Mouse (Mus musculus) central nervous system, embryonic 18 days (tissue): Measurements from ENCODE around the gene Olfr545. TPM values are rescaled to one million over a fixed set of nuclear protein-coding genes. Genes with fewer than 3 reads are reported as not detected.

Experiments
- polyA plus RNA-seq: library from polyadenylated mRNA; depleted of rRNA; stranded (reverse); fragments of >200 nt; gene quantifications from 2 replicates; pipeline ENCODE4 v1.2.3, GENCODE M21; 2012; rRNA removed

The Olfr545 gene
- 0.05 TPM in 1 of 2 replicates, not detected in the other for polyA plus RNA-seq

DNA sequence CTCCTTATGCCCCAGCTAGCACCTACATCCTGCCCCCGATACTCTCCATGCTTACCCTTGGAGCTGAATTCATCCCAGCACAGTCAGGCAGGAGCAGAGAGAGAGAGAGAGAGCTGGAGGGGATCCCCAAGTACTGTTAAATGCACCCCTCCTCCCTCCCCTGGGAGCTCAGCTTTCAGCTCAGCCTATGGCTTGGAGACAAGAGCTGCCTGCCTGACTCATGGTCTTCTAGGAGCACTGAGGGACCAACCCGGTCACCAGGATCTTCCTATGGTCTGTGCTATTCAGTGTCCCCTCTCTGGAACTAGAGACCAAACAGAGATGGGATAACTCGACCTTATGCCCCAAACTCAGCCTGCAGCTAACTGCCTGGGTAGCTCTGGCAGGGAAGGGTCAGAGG, at the start of gene Olfr545:
Gene Olfr545 (minus strand): TSS at position 101 of the 400 bp plus-strand sequence.

DNA sequence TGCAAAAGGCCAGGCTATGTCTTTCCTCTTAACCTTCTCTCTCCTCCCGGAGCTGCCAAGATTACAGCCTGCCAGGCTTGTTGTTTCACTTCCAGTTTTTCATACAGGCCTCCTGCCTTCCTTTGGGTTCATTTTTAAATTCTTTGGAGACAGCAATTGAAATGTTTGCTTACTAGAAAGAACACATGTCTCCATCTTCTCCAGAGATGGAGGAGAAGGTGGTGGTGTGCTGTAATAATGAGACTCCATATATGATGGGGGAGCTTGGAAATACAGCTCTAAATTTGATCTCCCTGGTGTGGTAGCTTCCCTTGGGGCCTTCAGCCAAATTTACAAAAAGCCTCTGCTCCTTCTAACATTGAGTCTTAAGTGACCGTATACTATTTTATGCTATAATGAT, 41.2 kb upstream of the Olfr545 start, which contains the start of gene Olfr548-ps1:
Gene Olfr548-ps1 (plus strand): TSS at position 301 of the 400 bp plus-strand sequence.

DNA sequence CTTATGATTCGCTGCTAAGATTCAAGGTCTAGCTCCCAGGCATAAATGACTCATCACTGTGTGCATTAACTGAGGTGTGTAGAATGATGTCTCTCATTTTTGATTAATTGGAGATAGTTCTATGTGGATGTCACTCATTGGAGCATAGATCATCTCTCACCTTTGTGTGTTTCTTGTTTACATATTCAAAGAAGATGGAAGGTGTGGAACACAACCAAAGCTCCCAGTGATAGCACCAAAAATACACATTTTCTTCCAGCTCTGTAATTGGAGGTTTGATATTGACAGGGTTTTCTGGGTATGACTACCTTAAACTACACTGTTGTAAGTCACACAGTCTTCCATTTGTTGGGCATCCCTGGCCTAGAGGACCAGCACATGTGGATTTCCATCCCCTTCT, 35.1 kb upstream of the Olfr545 start, which contains the start of gene Olfr547:
Gene Olfr547 (plus strand): TSS at position 301 of the 400 bp plus-strand sequence.

DNA sequence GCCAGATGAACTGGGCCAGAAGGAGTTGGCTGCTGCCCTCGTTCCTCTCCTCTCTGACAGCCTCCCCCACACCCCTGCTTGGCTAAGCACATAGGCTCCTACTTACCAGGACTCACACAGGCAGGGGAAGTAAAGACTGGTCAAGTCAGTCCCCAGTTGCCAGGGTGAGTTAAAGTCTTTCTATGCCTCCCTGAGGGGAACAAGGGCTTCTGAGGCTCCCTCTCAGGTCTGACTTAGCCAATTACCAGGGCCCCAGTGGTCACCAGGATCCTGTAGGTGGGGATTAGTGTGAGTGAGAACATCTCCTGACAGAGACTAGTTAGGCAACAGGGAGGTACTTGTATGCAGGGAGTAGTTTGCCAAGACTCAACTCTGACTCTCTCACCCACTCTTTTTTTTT, 11.2 kb downstream of the Olfr545 start, which contains the start of gene Olfr544:
Gene Olfr544 (minus strand): TSS at position 153 of the 400 bp plus-strand sequence.

DNA sequence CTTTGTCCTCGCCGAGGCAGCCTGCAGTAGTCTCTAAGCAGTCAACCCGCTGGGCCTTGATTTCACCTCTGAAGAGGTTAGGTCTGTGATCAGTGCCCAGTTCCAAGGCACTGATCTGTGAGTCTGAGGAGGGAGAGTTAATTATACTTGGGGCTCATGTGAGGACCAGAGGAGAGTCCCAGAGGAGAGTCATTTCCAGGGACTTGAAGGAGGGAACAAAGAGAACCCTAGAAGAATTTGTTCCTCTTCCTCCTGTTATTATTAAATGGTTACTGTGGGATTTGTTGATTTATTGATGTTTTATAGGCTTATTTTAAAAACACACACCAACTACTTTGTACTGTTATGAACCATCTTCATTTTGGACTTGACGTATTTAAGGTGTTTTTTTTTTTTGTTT, 17.8 kb downstream of the Olfr545 start, which contains the start of gene Olfr543:
Gene Olfr543 (minus strand): TSS at position 101 of the 400 bp plus-strand sequence.

DNA sequence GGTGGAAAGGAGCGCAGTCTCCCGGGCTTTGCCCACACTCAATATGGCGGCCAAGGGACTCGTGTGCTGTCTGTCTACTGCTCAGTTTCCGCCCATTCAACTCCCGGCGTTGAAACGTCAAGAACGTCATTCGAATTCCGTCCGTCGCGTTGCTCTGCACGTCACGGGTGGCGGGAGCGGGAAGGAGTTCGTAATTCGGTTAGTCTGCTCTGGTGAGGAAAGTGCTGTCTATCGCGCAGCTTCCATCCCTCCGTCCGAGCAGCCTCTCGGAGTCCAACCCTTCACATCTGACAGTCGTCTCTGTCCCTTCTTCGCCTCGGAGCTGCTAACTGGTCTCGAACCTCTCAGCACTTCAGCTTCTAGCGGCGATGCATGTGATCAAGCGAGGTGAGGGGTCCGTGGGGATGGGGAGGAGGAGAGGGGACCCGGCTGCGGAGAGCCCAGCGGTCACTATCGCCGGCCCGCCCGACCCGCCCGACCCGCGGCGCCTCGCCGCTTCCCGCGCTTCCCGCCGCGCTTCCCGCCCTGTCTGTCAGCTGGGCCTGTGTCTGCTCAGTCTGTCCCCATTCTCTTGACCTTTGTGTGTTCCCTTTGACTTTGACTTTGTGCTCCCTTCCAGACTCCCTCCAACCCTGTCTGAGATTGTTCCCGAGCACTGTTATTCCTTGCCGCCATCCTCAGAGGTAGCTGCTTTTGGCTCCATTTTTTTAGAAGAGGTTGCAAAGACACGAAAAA, 57.5 kb downstream of the Olfr545 start, which contains the start of gene Rrm1:
Gene Rrm1 (plus strand): TSS at position 39 of the 735 bp plus-strand sequence.

Other genes with a start within 250 kb of the Olfr545 start
- 10.6 and 11.1 TPM in 2 replicates for gene Rhog, start 243.5 kb downstream of the Olfr545 start, polyA plus RNA-seq
- gene Stim1, start 231.8 kb downstream of the Olfr545 start, polyA plus RNA-seq: 23.7 TPM in 2 replicates
- gene Rrm1, start 57.9 kb downstream of the Olfr545 start, polyA plus RNA-seq: 26.3 and 30.2 TPM in 2 replicates
- gene Olfr543, start 17.9 kb downstream of the Olfr545 start, polyA plus RNA-seq: not detected in 2 replicates
- not detected in 2 replicates for gene Olfr544, start 11.3 kb downstream of the Olfr545 start, polyA plus RNA-seq
- gene Olfr547, start 35.2 kb upstream of the Olfr545 start, polyA plus RNA-seq: not detected in 2 replicates
- not detected in 2 replicates for gene Olfr548-ps1, start 41.3 kb upstream of the Olfr545 start, polyA plus RNA-seq
- not detected in 2 replicates for gene Olfr549, start 50.3 kb upstream of the Olfr545 start, polyA plus RNA-seq
- 1.8 and 2.0 TPM in 2 replicates for gene Trim21, start 65.9 kb upstream of the Olfr545 start, polyA plus RNA-seq
- gene Olfr550, start 71.9 kb upstream of the Olfr545 start, polyA plus RNA-seq: not detected in 2 replicates
- gene Olfr551, start 92.3 kb upstream of the Olfr545 start, polyA plus RNA-seq: not detected in 2 replicates
- not detected in 2 replicates for gene Olfr552, start 98.2 kb upstream of the Olfr545 start, polyA plus RNA-seq
- not detected in 2 replicates for gene Olfr553, start 118.6 kb upstream of the Olfr545 start, polyA plus RNA-seq
- gene Olfr554, start 138.9 kb upstream of the Olfr545 start, polyA plus RNA-seq: not detected in 2 replicates
- not detected in 2 replicates for gene Olfr555, start 159.2 kb upstream of the Olfr545 start, polyA plus RNA-seq
- gene Olfr556, start 165.3 kb upstream of the Olfr545 start, polyA plus RNA-seq: not detected in 2 replicates
- gene Trim68, start 187.8 kb upstream of the Olfr545 start, polyA plus RNA-seq: 13.5 and 14.2 TPM in 2 replicates
- gene Olfr557, start 196.3 kb upstream of the Olfr545 start, polyA plus RNA-seq: not detected in 2 replicates
- 0.05 and 0.15 TPM in 2 replicates for gene Olfr558, start 202.6 kb upstream of the Olfr545 start, polyA plus RNA-seq
- gene Olfr33, start 219.5 kb upstream of the Olfr545 start, polyA plus RNA-seq: not detected in 2 replicates
- not detected in 2 replicates for gene Olfr559, start 227.9 kb upstream of the Olfr545 start, polyA plus RNA-seq